Mouse (Mus musculus): ENCODE results near the gene Itpka.
A peak's percentile ranks its signal among the peaks of the same experiment; 100 is the strongest.
"Not testable (repeated sequence)": the region's sequence is repeated elsewhere in the genome, so short reads cannot be mapped to it uniquely, and the experiment has no call there.

Itpka gene

GRCm38 (mm10) chr2:119741581-119742411 is at the start of gene Itpka:
Gene Itpka (plus strand): TSS chr2:119742337.
- peak; percentile 89 for DNase-seq (ENCODE audit: low read depth)

GRCm38 (mm10) chr2:119694826-119695225 is 47.3 kb upstream of the Itpka start:
- no peak for DNase-seq (ENCODE audit: low read depth)

- no peak for DNase-seq (ENCODE audit: low read depth)
Measured at GRCm38 (mm10) chr2:119696111-119696510, 46.0 kb upstream of the Itpka start.

- no peak for DNase-seq (ENCODE audit: low read depth)
Measured at GRCm38 (mm10) chr2:119698472-119698871, 43.7 kb upstream of the Itpka start.

GRCm38 (mm10) chr2:119699962-119700361 is 42.2 kb upstream of the Itpka start:
- DNase-seq (ENCODE audit: low read depth), result no peak

- no peak for DNase-seq (ENCODE audit: low read depth)
Measured at GRCm38 (mm10) chr2:119703171-119703570, 39.0 kb upstream of the Itpka start.

- DNase-seq (ENCODE audit: low read depth), result no peak
Measured at GRCm38 (mm10) chr2:119707676-119708075, 34.5 kb upstream of the Itpka start.

- no peak for DNase-seq (ENCODE audit: low read depth)
Measured at GRCm38 (mm10) chr2:119710011-119710410, 32.1 kb upstream of the Itpka start.

GRCm38 (mm10) chr2:119715868-119716267 is 26.3 kb upstream of the Itpka start:
- DNase-seq (ENCODE audit: low read depth), result not testable (repeated sequence)

- no peak for DNase-seq (ENCODE audit: low read depth)
Measured at GRCm38 (mm10) chr2:119721070-119721469, 21.1 kb upstream of the Itpka start.

GRCm38 (mm10) chr2:119727762-119728416 is 14.2 kb upstream of the Itpka start:
- no peak for DNase-seq (ENCODE audit: low read depth)

GRCm38 (mm10) chr2:119730735-119731134 is 11.4 kb upstream of the Itpka start:
- no peak for DNase-seq (ENCODE audit: low read depth)

- DNase-seq (ENCODE audit: low read depth), result no peak
Measured at GRCm38 (mm10) chr2:119737124-119737523, 5.0 kb upstream of the Itpka start.

- peak; percentile 48 for DNase-seq (ENCODE audit: low read depth)
Measured at GRCm38 (mm10) chr2:119740567-119740966, 1.6 kb upstream of the Itpka start.

GRCm38 (mm10) chr2:119742461-119743175 is 481 bp downstream of the Itpka start:
- DNase-seq (ENCODE audit: low read depth), result peak; percentile 75

GRCm38 (mm10) chr2:119743176-119743807 is 1.2 kb downstream of the Itpka start:
- DNase-seq (ENCODE audit: low read depth), result peak; percentile 36

- DNase-seq (ENCODE audit: low read depth), result peak; percentile 48
Measured at GRCm38 (mm10) chr2:119743808-119744162, 1.6 kb downstream of the Itpka start.

- peak; percentile 57 for DNase-seq (ENCODE audit: low read depth)
Measured at GRCm38 (mm10) chr2:119744163-119745111, 2.3 kb downstream of the Itpka start.

- DNase-seq (ENCODE audit: low read depth), result peak; percentile 54
Measured at GRCm38 (mm10) chr2:119745281-119745680, 3.1 kb downstream of the Itpka start.

GRCm38 (mm10) chr2:119747554-119747953 is 5.4 kb downstream of the Itpka start:
- no peak for DNase-seq (ENCODE audit: low read depth)

GRCm38 (mm10) chr2:119749260-119749659 is 7.1 kb downstream of the Itpka start:
- DNase-seq (ENCODE audit: low read depth), result no peak
